16 mouse cellular contexts compared by ENCODE assay signal in the genomic region with DNA sequence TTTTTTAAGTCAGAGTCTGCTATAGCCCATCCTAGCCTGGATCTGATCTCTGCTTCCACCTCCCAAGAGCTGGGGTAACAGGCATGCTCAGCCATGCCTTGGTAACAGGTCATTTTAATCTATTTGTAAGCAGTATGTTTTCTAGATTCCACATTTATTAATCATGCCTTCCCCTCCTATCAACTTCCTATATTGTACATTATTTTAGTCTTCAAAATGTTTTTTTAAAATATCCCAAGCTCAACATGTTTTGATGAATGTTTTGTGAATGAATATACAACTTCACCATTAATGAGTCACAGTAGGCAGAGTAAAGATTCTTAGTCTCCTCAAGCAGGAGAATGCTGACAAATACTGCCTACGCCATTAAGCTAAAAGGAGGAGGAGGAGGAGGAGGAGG. TPM values are rescaled to one million over a fixed set of nuclear protein-coding genes. Genes with fewer than 3 reads are reported as not detected.
"Had no signal": no experiment of that assay in that cellular context is flagged by ENCODE, and none has a peak within 500 bp of the region (broad histone marks: within the 10 kb centered on the region; RNA-seq: fewer than 3 reads in every experiment).

No protein-coding gene starts in this region.

- DNase-seq: kidney, adult 2 months; kidney, postnatal 10 days; kidney, postnatal 4 days; lung, adult 18-20 months; lung, postnatal 10 days; lung, postnatal 36 days; midbrain, embryonic 14.5 days; thymus, postnatal 25 days had no signal

- H3K9ac ChIP-seq: kidney, embryonic 15.5 days; liver, embryonic 15.5 days; lung, embryonic 15.5 days had no signal

- H3K4me3 ChIP-seq: kidney, embryonic 15.5 days; liver, embryonic 15.5 days; lung, embryonic 15.5 days had no signal

- H3K36me3 ChIP-seq: kidney, embryonic 15.5 days; lung, embryonic 15.5 days had no signal

- H3K27ac ChIP-seq: kidney, embryonic 15.5 days; liver, embryonic 15.5 days; lung, embryonic 15.5 days had no signal

- H3K9me3 ChIP-seq: kidney, embryonic 15.5 days; liver, embryonic 15.5 days; lung, embryonic 15.5 days had no signal

- ATAC-seq: intestine, embryonic 16.5 days had no signal

- H3K4me2 ChIP-seq: kidney, embryonic 15.5 days; liver, embryonic 15.5 days; lung, embryonic 15.5 days; midbrain, embryonic 11.5 days had no signal

- H3K27me3 ChIP-seq: kidney, embryonic 15.5 days; liver, embryonic 15.5 days; lung, embryonic 15.5 days had no signal

RNA-seq across cellular contexts. Expression of gene Mfsd4b1, which starts 42.0 kb away (rescaled TPM):
- total RNA-seq: megakaryocyte-erythroid progenitor cell, adult 5-6 weeks had no signal
- polyA plus RNA-seq: midbrain, embryonic 11.5 days; neural tube, embryonic 11.5 days; small intestine, adult 2 months had no signal
